Mouse (Mus musculus): ENCODE data around the gene Tesmin. TPM values are rescaled to one million over a fixed set of nuclear protein-coding genes. Genes with fewer than 3 reads are reported as not detected.

Tesmin gene
- polyA plus RNA-seq, 1 experiment from 2014 or later = 0.27 TPM

DNA sequence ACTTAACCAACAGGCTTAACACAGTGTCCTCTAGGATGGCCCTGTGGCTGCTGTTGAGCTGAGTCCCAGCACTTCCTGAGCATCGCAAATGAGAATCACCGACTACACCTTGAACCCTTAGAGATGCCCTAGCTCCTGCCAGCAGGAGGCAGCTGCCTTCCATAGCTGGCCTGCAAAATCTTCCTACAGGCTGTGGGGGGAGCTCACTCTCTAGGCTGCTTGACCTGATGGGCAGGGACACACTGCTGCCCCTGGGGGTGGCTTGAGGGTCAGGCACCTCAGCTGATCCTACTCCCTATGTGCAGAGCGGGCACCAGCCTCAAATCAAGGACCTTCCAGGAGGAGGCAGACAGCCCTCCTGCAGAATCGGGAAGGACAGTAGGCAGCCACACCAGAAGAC, 31.0 kb upstream of the Tesmin start:
- ATAC-seq (ENCODE audit: insufficient read depth, low FRiP score) = no peak
- Histone ChIP-seq H3K9ac (ENCODE audit: low read length) (no peak overlapping the region), H3K4me1 (ENCODE audit: control insufficient read depth, insufficient read depth, low read length) (0 out of 2 replicates have a peak, but pooled peaks cover 2% of the 10 kb centered on the region), H3K36me3 (ENCODE audit: control insufficient read depth, insufficient read depth, low read length) (peaks cover 16% of the 10 kb centered on the region), H3K4me2 (ENCODE audit: low read depth, low read length) (no peak overlapping the region), H3K9me3 (replicated peaks; ENCODE audit: control insufficient read depth, low read length) (no peaks in the 10 kb centered on the region), H3K4me3 (replicated peaks; ENCODE audit: low read length) (no peak overlapping the region), H3K27ac (ENCODE audit: low read length) (no peak overlapping the region), H3K27me3 (ENCODE audit: control insufficient read depth, insufficient read depth, low read length) (no peaks in the 10 kb centered on the region)
- WGBS = 82% methylated on average over 4 of the region's 4 CpGs

DNA sequence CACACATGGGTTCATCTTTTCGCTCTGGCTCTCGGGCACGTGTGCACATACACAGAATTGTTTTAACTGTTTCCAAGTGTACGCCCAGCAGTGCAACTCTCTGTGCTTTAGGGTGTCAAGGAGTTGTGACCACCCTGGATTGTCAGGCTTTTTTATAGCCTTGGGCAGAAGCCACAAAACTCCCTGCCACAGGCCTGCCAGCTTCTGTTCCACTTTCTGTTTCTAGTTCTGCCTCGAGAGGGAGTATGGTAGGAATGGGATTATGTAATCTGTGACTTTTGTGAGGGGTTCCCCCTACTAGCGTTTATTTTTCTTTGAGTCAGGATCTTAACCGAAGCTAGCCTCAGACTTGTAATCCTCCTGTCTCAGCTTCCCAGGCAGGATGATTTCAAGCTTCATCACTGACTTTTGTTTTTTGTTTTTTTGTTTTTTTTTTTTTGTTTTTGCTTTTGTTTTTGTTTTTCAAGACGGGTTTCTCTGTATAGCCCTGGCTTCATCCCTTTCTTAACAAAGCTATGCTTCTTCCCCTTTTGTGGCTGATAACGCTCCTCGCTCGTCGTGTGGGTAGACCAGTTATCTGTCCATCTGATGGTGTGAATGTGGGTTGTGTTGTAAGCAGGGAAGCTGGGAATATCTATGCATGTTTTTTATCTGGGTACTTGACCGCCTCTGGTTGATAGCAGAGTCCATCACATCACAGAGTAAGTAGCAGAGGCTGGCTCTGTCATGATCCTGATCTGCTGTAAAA, 28.6 kb upstream of the Tesmin start:
- Histone ChIP-seq H3K4me1 (ENCODE audit: control insufficient read depth, insufficient read depth, low read length) (no peaks in the 10 kb centered on the region), H3K9ac (ENCODE audit: low read length) (no peak overlapping the region), H3K36me3 (ENCODE audit: control insufficient read depth, insufficient read depth, low read length) (peaks cover 24% of the 10 kb centered on the region), H3K9me3 (replicated peaks; ENCODE audit: control insufficient read depth, low read length) (no peaks in the 10 kb centered on the region), H3K27me3 (ENCODE audit: control insufficient read depth, insufficient read depth, low read length) (no peaks in the 10 kb centered on the region), H3K4me3 (replicated peaks; ENCODE audit: low read length) (no peak overlapping the region), H3K27ac (ENCODE audit: low read length) (no peak overlapping the region), H3K4me2 (ENCODE audit: low read depth, low read length) (no peak overlapping the region)
- ATAC-seq (ENCODE audit: insufficient read depth, low FRiP score) = no peak
- 84% methylated on average over 13 of the region's 13 CpGs for WGBS

DNA sequence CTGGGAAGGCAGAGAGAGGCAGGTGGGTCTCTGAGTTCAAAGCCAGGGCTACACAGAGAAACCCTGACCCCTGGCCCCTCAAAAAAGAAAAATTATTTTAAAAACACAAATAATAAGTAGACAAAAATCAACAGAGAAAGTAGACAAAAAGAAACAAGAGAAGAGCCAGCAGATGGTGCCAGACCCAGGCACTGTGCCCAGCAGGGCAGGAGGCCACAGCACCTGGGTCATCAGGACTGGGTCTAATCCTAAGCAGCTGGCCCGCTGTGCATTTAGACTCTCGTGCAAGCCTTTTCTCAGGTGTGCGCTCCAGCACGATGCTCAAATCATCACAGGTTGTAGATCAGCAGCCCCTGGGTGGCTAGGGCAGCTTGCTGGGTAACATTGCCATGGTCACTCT, 25.1 kb upstream of the Tesmin start:
- Histone ChIP-seq H3K9ac (ENCODE audit: low read length) (no peak overlapping the region), H3K4me2 (ENCODE audit: low read depth, low read length) (no peak overlapping the region), H3K27me3 (ENCODE audit: control insufficient read depth, insufficient read depth, low read length) (no peaks in the 10 kb centered on the region), H3K27ac (ENCODE audit: low read length) (no peak overlapping the region), H3K4me3 (replicated peaks; ENCODE audit: low read length) (no peak overlapping the region), H3K9me3 (replicated peaks; ENCODE audit: control insufficient read depth, low read length) (no peaks in the 10 kb centered on the region), H3K36me3 (ENCODE audit: control insufficient read depth, insufficient read depth, low read length) (peaks cover 25% of the 10 kb centered on the region), H3K4me1 (ENCODE audit: control insufficient read depth, insufficient read depth, low read length) (no peaks in the 10 kb centered on the region)
- ATAC-seq (ENCODE audit: insufficient read depth, low FRiP score) = no peak
- WGBS = 85% methylated on average over 4 of the region's 4 CpGs

DNA sequence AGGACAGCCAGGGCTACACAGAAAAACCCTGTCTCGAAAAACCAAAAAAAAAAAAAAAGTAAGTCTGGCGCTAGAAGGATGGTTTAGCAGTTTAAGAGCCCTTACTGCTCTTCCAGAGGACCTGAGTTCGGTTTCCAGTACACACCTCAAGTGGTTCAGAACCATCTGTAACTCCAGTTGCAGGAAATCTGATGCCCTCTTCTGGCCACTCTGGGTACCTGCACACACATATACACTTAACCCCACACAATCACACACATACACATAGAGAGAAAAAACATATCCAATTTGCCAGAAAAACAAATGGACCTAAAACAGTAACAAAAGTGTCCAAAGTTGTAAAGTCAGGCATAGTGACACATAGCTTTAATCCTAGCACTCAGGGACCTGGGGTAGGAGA, 23.6 kb upstream of the Tesmin start:
- ATAC-seq (ENCODE audit: insufficient read depth, low FRiP score) = no peak
- WGBS = 97% methylated on average over 3 of the region's 3 CpGs
- H3K36me3 ChIP-seq (ENCODE audit: control insufficient read depth, insufficient read depth, low read length) = peaks cover 22% of the 10 kb centered on the region

DNA sequence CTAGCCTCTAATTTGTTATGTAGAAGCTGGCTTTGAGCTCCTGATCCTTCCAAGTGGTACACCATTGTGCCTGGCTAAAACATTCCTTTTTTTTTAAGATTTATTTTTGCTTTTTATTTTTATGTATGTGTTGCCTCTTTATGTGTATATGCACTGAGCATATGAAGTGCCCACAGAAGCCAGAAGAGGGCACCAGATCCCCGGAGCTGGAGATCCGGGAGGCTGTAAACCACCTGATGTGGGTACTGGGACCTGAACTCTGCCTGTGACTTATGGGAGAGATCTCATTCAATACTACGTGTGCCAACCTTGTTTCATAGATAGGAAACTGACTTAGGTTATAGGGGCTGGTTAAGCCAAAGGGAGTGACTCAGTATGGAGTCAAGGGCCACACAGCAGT, 20.4 kb upstream of the Tesmin start:
- ATAC-seq (ENCODE audit: insufficient read depth, low FRiP score) = no peak
- Histone ChIP-seq H3K4me1 (ENCODE audit: control insufficient read depth, insufficient read depth, low read length) (no peaks in the 10 kb centered on the region), H3K4me3 (replicated peaks; ENCODE audit: low read length) (no peak overlapping the region), H3K27me3 (ENCODE audit: control insufficient read depth, insufficient read depth, low read length) (no peaks in the 10 kb centered on the region), H3K4me2 (ENCODE audit: low read depth, low read length) (no peak overlapping the region), H3K27ac (ENCODE audit: low read length) (no peak overlapping the region), H3K36me3 (ENCODE audit: control insufficient read depth, insufficient read depth, low read length) (peaks cover 22% of the 10 kb centered on the region), H3K9me3 (replicated peaks; ENCODE audit: control insufficient read depth, low read length) (no peaks in the 10 kb centered on the region), H3K9ac (ENCODE audit: low read length) (no peak overlapping the region)
- WGBS = 92% methylated on average over 3 of the region's 3 CpGs

More for the DNA sequence above, 23.6 kb upstream of the Tesmin start:
- Histone ChIP-seq H3K27ac (ENCODE audit: low read length) (no peak overlapping the region), H3K4me1 (ENCODE audit: control insufficient read depth, insufficient read depth, low read length) (no peaks in the 10 kb centered on the region), H3K9ac (ENCODE audit: low read length) (no peak overlapping the region), H3K4me3 (replicated peaks; ENCODE audit: low read length) (no peak overlapping the region), H3K4me2 (ENCODE audit: low read depth, low read length) (no peak overlapping the region), H3K27me3 (ENCODE audit: control insufficient read depth, insufficient read depth, low read length) (no peaks in the 10 kb centered on the region), H3K9me3 (replicated peaks; ENCODE audit: control insufficient read depth, low read length) (no peaks in the 10 kb centered on the region)

DNA sequence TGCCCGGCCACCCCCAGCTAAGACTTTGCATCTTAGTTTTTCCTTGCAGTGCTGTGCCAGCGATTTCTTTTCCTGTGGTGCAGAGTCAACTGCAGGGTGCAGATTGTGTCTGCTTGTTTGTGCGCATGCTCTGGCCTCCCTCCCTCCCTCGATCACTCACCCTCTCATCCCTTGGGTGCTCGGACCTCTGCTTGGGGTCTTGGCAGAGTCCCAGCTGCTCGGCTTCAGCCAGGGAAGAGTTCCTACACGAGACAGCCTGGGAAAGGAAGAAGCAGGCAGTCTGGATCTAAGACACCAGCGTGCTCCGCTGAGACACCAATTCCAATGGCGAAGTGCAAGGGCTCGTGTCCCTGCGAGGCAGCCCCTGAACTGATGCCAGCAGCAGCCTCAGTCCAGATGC, 15.3 kb upstream of the Tesmin start:
- no peak overlapping the region for H3K4me2 ChIP-seq (ENCODE audit: low read depth, low read length)
- H3K36me3 ChIP-seq (ENCODE audit: control insufficient read depth, insufficient read depth, low read length) = peaks cover 14% of the 10 kb centered on the region
- WGBS = 60% methylated on average over 12 of the region's 12 CpGs
- H3K27ac ChIP-seq (ENCODE audit: low read length) = no peak overlapping the region
- no peak for ATAC-seq (ENCODE audit: insufficient read depth, low FRiP score)
- H3K4me3 ChIP-seq (replicated peaks; ENCODE audit: low read length) = no peak overlapping the region
- H3K9ac ChIP-seq (ENCODE audit: low read length) = no peak overlapping the region
- no peaks in the 10 kb centered on the region for H3K4me1 ChIP-seq (ENCODE audit: control insufficient read depth, insufficient read depth, low read length)
- H3K27me3 ChIP-seq (ENCODE audit: control insufficient read depth, insufficient read depth, low read length) = no peaks in the 10 kb centered on the region
- H3K9me3 ChIP-seq (replicated peaks; ENCODE audit: control insufficient read depth, low read length) = no peaks in the 10 kb centered on the region

DNA sequence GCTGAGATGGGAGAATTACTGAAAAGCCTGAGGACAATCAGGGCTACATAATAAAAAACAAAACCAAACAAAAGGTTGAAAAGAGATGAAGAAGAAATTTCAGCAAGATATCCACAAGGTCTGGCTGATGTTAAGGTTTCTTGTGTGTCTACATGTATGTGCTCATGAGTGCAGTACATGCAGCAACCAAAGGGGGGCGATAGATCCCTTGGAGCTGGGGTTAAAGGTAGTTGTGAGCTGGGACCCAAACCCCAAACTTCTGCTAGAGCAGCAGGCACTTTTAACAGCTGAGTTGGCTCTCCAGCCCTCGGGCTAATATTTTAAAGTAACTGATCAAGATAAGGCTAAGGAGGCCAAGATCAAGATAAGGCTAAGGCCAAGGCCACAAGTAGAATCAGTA, 14.6 kb upstream of the Tesmin start:
- H3K36me3 ChIP-seq (ENCODE audit: control insufficient read depth, insufficient read depth, low read length) = peaks cover 16% of the 10 kb centered on the region
- H3K9me3 ChIP-seq (replicated peaks; ENCODE audit: control insufficient read depth, low read length) = no peaks in the 10 kb centered on the region
- H3K4me2 ChIP-seq (ENCODE audit: low read depth, low read length) = no peak overlapping the region
- WGBS = 54% methylated on average over 2 of the region's 2 CpGs
- H3K27me3 ChIP-seq (ENCODE audit: control insufficient read depth, insufficient read depth, low read length) = no peaks in the 10 kb centered on the region
- no peak overlapping the region for H3K4me3 ChIP-seq (replicated peaks; ENCODE audit: low read length)
- no peak overlapping the region for H3K9ac ChIP-seq (ENCODE audit: low read length)
- ATAC-seq (ENCODE audit: insufficient read depth, low FRiP score) = no peak
- no peaks in the 10 kb centered on the region for H3K4me1 ChIP-seq (ENCODE audit: control insufficient read depth, insufficient read depth, low read length)
- H3K27ac ChIP-seq (ENCODE audit: low read length) = no peak overlapping the region

DNA sequence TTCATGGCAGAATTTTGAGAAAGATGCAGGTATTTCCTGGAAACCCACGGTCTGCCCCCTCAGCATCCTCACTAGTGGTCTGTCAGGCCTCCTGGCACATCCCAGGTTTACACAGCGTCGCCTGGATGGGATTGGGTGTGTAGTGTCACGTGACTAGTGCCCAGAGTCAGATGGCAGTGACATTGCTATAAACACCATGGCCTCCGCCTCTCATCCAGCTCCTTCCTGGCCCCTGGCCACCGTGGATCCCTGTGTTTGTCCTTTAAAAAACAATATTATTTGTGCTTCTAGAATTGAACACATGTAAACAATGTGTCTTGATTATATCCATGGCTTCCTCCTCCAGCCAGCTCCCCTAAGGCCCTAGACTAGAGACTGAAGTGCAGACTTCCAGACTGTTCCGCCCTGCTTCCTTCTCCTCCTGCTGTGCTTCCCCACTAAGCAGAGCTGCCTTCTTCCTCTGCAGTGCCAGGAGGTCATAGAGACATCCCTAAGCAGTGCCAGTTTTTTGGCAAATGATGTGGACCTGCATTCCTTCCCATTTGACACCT, 12.6 kb upstream of the Tesmin start:
- Histone ChIP-seq H3K4me1 (ENCODE audit: control insufficient read depth, insufficient read depth, low read length) (no peaks in the 10 kb centered on the region), H3K9ac (ENCODE audit: low read length) (no peak overlapping the region), H3K36me3 (ENCODE audit: control insufficient read depth, insufficient read depth, low read length) (peaks cover 21% of the 10 kb centered on the region), H3K4me2 (ENCODE audit: low read depth, low read length) (no peak overlapping the region), H3K9me3 (replicated peaks; ENCODE audit: control insufficient read depth, low read length) (no peaks in the 10 kb centered on the region), H3K27ac (ENCODE audit: low read length) (no peak overlapping the region), H3K4me3 (replicated peaks; ENCODE audit: low read length) (no peak overlapping the region), H3K27me3 (ENCODE audit: control insufficient read depth, insufficient read depth, low read length) (no peaks in the 10 kb centered on the region)
- no peak for ATAC-seq (ENCODE audit: insufficient read depth, low FRiP score)
- 55% methylated on average over 7 of the region's 7 CpGs for WGBS

DNA sequence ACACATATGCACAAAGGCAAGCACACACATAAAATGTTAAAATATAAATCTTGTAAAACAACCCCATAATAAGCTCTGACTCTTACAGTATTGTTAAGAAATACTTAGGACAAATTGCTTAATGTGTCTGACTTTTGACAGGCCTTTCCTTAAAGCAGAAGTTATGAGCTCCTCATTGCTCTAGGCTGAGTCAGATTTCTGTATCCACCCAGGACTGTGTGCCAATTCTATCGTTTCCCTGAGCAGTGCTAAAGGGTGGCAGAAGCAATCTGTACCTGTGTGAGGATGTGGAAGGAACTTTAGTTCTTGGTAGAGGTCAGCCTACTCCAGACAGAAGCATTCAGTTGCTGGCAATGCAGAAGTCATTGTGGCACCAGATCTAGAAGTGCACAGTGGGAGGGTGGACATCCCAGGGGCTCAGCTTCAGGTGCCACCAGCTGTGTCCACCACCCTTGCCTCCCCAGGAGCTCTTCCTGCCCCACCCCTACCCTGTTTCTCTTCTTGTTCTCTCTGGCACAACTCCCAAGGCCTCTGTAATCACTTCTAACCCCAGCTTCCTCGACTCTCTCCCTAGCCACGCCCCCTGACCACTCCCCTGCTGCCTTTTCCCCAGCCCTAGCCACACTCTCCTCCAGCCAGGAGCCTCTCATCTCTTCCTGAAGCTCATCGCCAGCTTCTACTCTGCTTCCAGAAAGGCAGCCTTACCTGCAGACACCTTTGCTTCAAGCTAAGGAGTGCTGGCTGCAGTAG, 11.5 kb upstream of the Tesmin start:
- Histone ChIP-seq H3K4me1 (ENCODE audit: control insufficient read depth, insufficient read depth, low read length) (no peaks in the 10 kb centered on the region), H3K4me3 (replicated peaks; ENCODE audit: low read length) (no peak overlapping the region), H3K27ac (ENCODE audit: low read length) (peak overlapping the region; percentile 64; the same call in 1 of the 2 replicates), H3K9me3 (replicated peaks; ENCODE audit: control insufficient read depth, low read length) (no peaks in the 10 kb centered on the region), H3K9ac (ENCODE audit: low read length) (no peak overlapping the region), H3K4me2 (ENCODE audit: low read depth, low read length) (no peak overlapping the region), H3K36me3 (ENCODE audit: control insufficient read depth, insufficient read depth, low read length) (peaks cover 21% of the 10 kb centered on the region), H3K27me3 (ENCODE audit: control insufficient read depth, insufficient read depth, low read length) (no peaks in the 10 kb centered on the region)
- 29% methylated on average over 4 of the region's 4 CpGs for WGBS
- peak; percentile 63; the same call in 1 of the 2 replicates for ATAC-seq (ENCODE audit: insufficient read depth, low FRiP score)
